Mouse (Mus musculus) liver, embryonic 14.5 days (tissue): ENCODE data around the gene Sppl3.

Experiments used
- CTCF ChIP-seq: IDR thresholded peaks from 2 replicates; pipeline ENCODE4 v1.5.1; 2016; ENCODE audit warnings: antibody characterized with exemption, low read depth, control low read depth
- EP300 ChIP-seq: IDR thresholded peaks from 2 replicates; pipeline ENCODE4 v1.6.1; 2016; ENCODE audit warnings: antibody characterized with exemption, low read depth

DNA sequence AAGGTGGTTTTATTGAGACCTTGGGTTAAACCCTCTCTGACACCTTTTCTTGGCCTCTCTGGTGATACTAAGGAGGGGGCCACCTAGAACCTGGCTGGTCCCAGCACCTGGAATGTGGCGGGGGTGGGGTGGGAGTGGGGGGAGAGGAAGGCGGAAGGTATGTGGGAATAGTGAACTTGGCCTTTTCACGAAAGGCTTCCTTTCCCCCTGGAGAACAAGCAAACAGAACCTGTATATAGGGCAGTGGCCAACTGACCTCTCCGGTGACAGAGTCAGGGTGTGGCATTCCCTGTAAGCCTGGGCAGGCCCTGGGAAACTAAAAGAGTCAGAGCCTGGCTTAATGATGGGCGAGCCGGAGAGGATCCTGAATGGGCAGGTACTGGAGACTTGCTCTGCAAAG is 1.8 kb upstream of the Sppl3 start:
- TF ChIP-seq CTCF, result no peak
- TF ChIP-seq EP300, result no peak
